Mouse (Mus musculus) ES-E14 (cell line): ENCODE data around the gene Plppr1.

ENCODE experiments used
- HCFC1 ChIP-seq: IDR thresholded peaks from 2 replicates; pipeline ENCODE4 v1.6.1; 2012; ENCODE audit warnings: low read length, inconsistent platforms, borderline replicate concordance; ENCODE audit not compliant: insufficient read depth
- MAFK ChIP-seq: IDR thresholded peaks from 2 replicates; pipeline ENCODE4 v1.6.1; 2014; ENCODE audit warnings: mild to moderate bottlenecking, low read depth, low read length, inconsistent platforms; ENCODE audit not compliant: insufficient read depth
- ZC3H11A ChIP-seq: IDR thresholded peaks from 2 replicates; pipeline ENCODE4 v1.6.1; 2012; ENCODE audit warnings: low read depth, mild to moderate bottlenecking, inconsistent platforms, low read length, borderline replicate concordance
- ZNF384 ChIP-seq: IDR thresholded peaks from 2 replicates; pipeline ENCODE4 v1.6.1; 2012; ENCODE audit warnings: low read depth, low read length, inconsistent platforms

DNA sequence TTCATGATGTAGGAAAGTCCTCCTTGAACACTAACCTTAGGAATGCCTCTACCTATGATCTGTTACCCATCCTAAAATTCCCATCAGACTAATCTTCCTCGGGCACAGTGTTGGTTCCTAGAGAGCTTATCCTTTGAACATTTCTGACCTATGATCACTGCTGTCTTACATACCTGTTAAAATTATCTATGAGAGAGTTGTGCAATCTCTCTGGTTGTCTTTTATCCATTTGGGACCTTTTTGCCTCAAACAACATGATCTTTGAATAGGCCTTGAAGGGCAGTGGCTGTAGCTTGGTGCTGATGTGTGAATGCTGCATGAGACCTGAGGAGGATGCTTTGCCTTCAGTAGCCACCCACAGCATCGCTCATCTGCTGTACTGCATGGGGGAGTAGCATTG lies 119.0 kb downstream of the Plppr1 start:
- TF ChIP-seq HCFC1, result no peak
- no peak for TF ChIP-seq ZNF384
- no peak for TF ChIP-seq MAFK
- no peak for TF ChIP-seq ZC3H11A
